Mouse (Mus musculus): ENCODE data around the gene Acin1. TPM values are rescaled to one million over a fixed set of nuclear protein-coding genes. Genes with fewer than 3 reads are reported as not detected.
"Not testable (repeated sequence)": the region's sequence is repeated elsewhere in the genome, so short reads cannot be mapped to it uniquely, and the experiment has no call there.

Gene Acin1
- polyA plus RNA-seq, 1 experiment from 2014 or later = 110 TPM

DNA sequence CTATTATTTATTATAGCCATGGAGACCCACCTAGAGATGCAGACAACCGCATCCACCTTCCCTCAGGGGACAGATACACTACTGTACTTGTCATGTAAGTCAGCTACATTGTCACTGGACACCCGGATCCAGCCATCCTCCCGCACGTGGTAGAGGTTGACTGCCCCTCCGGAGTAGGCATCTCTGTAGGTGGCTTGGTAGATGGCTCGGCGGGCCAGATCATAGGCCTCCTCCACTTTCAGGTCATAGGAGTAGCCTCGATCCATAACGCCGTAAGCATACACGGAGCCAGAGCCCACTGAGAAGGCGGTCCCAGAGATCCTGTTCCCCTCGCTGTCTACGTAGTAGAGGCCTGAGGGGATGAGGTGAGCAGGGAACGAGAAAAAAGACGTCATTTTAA is 72.6 kb downstream of the Acin1 start:
- not testable (repeated sequence) for H3K9me3 ChIP-seq; H3K27ac ChIP-seq; H3K27me3 ChIP-seq (ENCODE audit: insufficient read depth, poor library complexity, severe bottlenecking); DNase-seq (ENCODE audit: low spot score); H3K4me3 ChIP-seq
- 92% methylated on average over 15 of the region's 16 CpGs for WGBS
- Histone ChIP-seq H3K36me3 (peaks cover 48% of the 10 kb centered on the region), H3K4me1 (peaks cover 11% of the 10 kb centered on the region; the same call in 1 of the 2 replicates)

DNA sequence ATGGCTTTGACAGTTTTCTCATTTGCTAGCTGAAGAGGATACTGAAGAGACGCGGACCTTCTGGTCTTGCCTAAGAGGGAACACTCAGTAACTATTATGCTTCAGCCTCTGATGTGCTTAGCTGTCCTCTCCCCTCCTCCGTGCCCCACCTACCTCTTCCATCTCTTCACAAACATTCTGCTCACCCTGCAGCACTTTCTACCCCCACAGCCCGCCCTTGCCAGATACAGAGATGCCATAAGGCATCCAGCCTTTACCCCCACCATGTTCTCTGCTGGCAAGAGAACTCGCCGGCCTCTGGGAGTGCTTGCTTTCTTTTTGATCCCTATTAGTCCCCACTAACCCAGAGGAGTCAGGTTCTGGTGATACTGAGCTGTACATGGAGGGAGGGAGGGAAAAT is 76.1 kb downstream of the Acin1 start:
- peaks cover 39% of the 10 kb centered on the region for H3K36me3 ChIP-seq
- H3K27ac ChIP-seq = no peak overlapping the region
- peaks cover 6% of the 10 kb centered on the region for H3K4me1 ChIP-seq
- H3K9me3 ChIP-seq = no peaks in the 10 kb centered on the region
- H3K27me3 ChIP-seq (ENCODE audit: insufficient read depth, poor library complexity, severe bottlenecking) = no peaks in the 10 kb centered on the region
- DNase-seq (ENCODE audit: low spot score) = no peak
- WGBS = 75% methylated on average over 6 of the region's 6 CpGs
- H3K4me3 ChIP-seq = no peak overlapping the region

DNA sequence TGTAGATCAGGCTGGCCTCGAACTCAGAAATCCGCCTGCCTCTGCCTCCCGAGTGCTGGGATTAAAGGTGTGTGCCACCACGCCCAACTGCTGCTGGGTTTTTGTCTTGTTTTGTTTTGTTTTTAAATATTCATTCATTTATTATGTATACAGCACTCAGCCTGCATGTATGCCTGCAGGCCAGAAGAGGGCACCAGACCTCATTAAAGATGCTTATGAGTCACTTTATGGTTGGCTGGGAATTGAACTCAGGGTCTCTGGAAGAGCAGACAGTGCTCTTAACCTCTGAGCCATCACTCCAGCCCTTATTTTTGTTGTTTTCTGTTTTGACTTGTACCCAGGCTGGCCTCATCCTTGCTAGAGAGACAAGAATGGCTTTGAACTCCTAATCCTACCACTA is 76.8 kb downstream of the Acin1 start:
- Histone ChIP-seq H3K36me3 (peaks cover 32% of the 10 kb centered on the region), H3K4me3 (no peak overlapping the region), H3K9me3 (no peaks in the 10 kb centered on the region), H3K4me1 (peaks cover 9% of the 10 kb centered on the region), H3K27ac (no peak overlapping the region), H3K27me3 (ENCODE audit: insufficient read depth, poor library complexity, severe bottlenecking) (no peaks in the 10 kb centered on the region)
- DNase-seq (ENCODE audit: low spot score) = no peak
- 71% methylated on average over 4 of the region's 4 CpGs for WGBS

DNA sequence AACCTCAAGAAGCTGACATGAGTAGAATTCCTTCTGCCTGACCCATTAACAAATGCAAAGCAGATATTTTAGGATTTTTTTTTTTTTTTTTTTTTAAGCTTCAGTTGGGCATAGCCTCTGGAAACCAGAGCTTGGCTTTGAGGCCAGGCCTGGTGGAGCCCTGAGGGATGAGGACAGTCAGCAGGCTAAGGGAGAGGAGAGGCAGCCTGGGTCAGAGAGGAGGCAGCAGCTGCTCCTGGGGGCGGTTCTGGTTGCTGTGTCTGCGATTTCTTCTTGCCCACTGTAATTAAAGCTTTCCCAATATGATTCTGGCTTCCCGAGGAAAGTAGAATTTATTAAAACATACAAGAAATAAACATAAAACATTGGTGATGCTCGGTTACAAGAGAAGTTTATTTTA is 77.5 kb downstream of the Acin1 start:
- 82% methylated on average over 4 of the region's 4 CpGs for WGBS
- Histone ChIP-seq H3K27ac (no peak overlapping the region), H3K4me1 (peaks cover 9% of the 10 kb centered on the region)

DNA sequence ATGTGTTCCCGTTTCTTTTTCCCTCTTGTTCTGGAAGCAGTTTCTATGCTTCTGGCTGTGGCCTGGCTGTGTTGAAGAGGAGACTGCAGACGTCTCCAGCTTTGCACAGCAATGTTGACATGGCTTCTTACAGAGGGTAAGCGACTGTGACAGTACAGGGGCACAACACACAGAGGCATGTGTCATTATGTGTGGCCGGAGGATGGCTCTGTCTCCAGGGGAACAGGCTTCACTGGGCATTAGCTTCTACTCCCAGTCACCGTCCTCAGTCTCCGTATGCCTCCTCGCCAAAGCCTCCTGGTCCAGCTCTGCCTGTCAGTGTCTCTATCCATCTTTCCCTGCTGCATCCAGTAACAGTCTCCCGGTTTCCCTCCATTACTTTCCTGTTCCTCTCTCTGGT is 79.5 kb downstream of the Acin1 start:
- Histone ChIP-seq H3K36me3 (peaks cover 10% of the 10 kb centered on the region), H3K9me3 (no peaks in the 10 kb centered on the region), H3K4me1 (peaks cover 18% of the 10 kb centered on the region), H3K4me3 (no peak overlapping the region), H3K27ac (no peak overlapping the region), H3K27me3 (ENCODE audit: insufficient read depth, poor library complexity, severe bottlenecking) (no peaks in the 10 kb centered on the region)
- WGBS = 62% methylated on average over 8 of the region's 8 CpGs
- DNase-seq (ENCODE audit: low spot score) = no peak

More for the DNA sequence above, 77.5 kb downstream of the Acin1 start:
- Histone ChIP-seq H3K36me3 (peaks cover 25% of the 10 kb centered on the region), H3K4me3 (no peak overlapping the region), H3K9me3 (no peaks in the 10 kb centered on the region), H3K27me3 (ENCODE audit: insufficient read depth, poor library complexity, severe bottlenecking) (no peaks in the 10 kb centered on the region)
- DNase-seq (ENCODE audit: low spot score) = no peak

DNA sequence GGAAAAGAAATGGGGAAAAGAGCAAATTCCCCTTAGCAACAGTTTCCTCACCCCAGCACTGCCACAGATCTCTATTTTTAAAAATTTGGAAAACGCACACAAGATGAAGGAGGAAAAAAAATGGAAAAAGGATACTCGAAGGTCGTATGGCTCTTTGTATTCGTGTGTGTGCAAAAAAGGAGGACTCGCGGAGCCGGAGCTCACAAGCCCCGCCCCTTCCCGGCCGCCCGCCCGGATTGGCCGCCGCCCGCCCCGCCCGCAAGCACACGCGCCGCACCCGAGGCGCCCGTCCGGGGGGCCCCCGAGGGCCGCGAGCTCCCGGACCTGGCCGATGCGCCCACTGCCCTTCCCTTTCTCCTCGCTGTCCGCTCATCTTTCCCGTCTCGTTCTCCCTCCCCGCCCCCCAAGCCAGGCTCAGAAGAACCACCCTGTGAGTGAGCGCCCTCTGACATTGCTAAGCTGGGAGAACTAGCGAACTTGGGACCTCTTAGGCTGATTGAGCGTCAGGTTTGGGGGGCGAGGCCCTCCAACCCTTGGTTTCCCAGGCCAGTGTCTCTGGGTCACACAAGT is 80.9 kb downstream of the Acin1 start, which contains the start of gene 4931414P19Rik:
4931414P19Rik (minus strand) TSS at position 242 of the 570 bp plus-strand sequence.
- H3K27me3 ChIP-seq (ENCODE audit: insufficient read depth, poor library complexity, severe bottlenecking) = no peaks in the 10 kb centered on the region
- peak; percentile 88 for DNase-seq (ENCODE audit: low spot score)

DNA sequence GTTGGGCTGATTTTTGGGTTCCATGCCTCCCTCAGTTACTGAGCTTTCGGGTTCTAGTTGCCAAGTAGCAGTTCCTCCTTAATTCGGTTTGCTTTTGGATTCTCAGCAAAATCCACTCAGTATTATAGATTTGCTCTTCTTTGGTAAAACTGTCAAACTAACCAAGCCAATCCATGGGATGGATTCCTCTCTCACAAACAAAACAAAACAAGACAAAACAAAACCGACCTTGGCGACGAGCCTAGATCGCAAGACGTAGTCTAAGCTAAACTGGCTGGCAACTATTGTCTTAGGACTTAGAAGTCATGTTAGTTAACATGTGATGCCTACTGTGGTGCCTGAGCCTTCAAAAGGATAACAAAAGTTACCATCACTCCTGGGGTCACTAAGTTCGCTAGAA is 83.0 kb downstream of the Acin1 start:
- Histone ChIP-seq H3K4me3 (peak overlapping the region; percentile 76), H3K27ac (peak overlapping the region; percentile 98), H3K9me3 (no peaks in the 10 kb centered on the region), H3K27me3 (ENCODE audit: insufficient read depth, poor library complexity, severe bottlenecking) (no peaks in the 10 kb centered on the region), H3K4me1 (peaks cover 21% of the 10 kb centered on the region), H3K36me3 (peaks cover 4% of the 10 kb centered on the region; the same call in 1 of the 2 replicates)
- DNase-seq (ENCODE audit: low spot score) = no peak
- 81% methylated on average over 8 of the region's 8 CpGs for WGBS

More for the DNA sequence above, 80.9 kb downstream of the Acin1 start, which contains the start of gene 4931414P19Rik:
- Histone ChIP-seq H3K4me1 (peaks cover 21% of the 10 kb centered on the region), H3K4me3 (peak within 1 kb of the TSS; percentile 65), H3K27ac (peak within 1 kb of the TSS; percentile 98), H3K9me3 (no peaks in the 10 kb centered on the region), H3K36me3 (peaks cover 4% of the 10 kb centered on the region; the same call in 1 of the 2 replicates)
- 2% methylated on average over 36 of the region's 39 CpGs for WGBS

DNA sequence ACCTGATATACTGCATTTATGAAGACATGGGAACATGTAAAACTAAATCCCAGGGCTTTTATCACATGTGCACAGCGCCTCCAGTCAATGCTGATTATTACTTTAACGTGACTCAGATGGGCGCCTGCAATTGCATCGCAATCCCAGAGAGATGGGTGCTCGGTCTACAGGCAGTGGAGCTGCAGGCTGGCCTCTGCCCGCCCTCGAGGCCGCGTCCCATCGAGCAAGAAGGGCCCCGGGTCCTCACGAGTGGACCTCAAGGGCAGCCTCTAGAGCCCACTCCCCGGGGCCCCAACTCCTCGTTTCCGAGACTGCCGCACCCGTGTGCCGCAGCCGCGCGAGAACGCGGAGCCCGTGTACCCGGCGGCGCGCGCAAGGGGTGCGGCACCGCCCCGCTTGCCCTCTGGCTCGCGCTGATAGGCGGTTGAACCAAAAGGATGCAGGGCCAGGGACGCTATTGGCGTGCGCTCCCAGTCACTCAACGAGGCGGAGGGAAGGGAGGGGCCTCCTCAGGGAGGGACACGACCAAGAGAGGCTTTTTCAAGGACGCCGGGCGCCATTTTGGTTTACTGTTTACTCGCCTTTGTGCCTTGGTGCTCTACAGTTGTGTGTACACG is 83.6 kb downstream of the Acin1 start:
- Histone ChIP-seq H3K27me3 (ENCODE audit: insufficient read depth, poor library complexity, severe bottlenecking) (no peaks in the 10 kb centered on the region), H3K4me1 (peaks cover 21% of the 10 kb centered on the region), H3K9me3 (no peaks in the 10 kb centered on the region), H3K27ac (peak overlapping the region; percentile 98), H3K4me3 (peak overlapping the region; percentile 76), H3K36me3 (peaks cover 4% of the 10 kb centered on the region; the same call in 1 of the 2 replicates)
- peak; percentile 99 for DNase-seq (ENCODE audit: low spot score)
- WGBS = under 1% methylated on average over 46 of the region's 46 CpGs

DNA sequence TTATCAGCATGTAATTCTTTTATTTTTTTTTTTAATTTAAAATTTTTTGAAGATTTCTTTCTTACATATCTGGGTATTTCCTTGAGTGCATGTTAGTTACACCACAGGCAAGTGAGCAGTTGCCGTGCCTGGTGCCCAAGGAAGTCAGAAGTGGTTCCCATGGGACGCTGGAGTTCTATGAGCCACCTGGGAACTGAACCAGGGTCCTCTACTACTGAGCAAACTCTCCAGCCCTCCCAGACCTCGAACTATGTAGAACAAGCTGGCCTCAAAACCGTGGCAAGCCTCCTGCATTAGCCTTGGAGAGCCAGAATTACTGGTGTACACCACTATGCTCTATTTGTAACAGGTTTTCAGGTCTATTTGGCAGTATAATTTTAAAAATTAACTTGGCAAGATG is 84.1 kb downstream of the Acin1 start:
- Histone ChIP-seq H3K4me1 (peaks cover 21% of the 10 kb centered on the region), H3K9me3 (no peaks in the 10 kb centered on the region), H3K36me3 (peaks cover 5% of the 10 kb centered on the region; the same call in 1 of the 2 replicates), H3K27me3 (ENCODE audit: insufficient read depth, poor library complexity, severe bottlenecking) (no peaks in the 10 kb centered on the region), H3K4me3 (peak overlapping the region; percentile 76), H3K27ac (peak overlapping the region; percentile 98)
- 48% methylated on average over 4 of the region's 4 CpGs for WGBS
- DNase-seq (ENCODE audit: low spot score) = no peak

DNA sequence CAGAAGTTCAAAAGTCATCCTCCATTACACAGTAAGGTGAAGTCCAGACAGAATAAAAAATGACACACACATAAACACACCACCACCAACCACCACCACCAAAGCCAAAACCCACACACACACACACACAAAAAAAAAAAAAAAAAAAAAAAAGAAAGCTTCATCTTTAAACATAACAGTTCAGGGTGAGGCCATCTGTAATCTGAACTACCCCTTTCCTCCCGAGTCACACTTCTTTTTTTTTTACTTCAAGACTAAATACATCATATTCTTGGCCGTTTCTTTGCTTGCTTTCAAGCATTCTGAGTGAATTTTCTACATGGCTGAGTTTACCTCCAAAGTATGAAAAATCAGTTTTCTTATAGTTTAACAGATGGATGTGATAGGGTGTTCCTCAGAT is 85.1 kb downstream of the Acin1 start:
- DNase-seq (ENCODE audit: low spot score) = no peak
- H3K27ac ChIP-seq = no peak overlapping the region
- H3K4me1 ChIP-seq = peaks cover 21% of the 10 kb centered on the region
- WGBS = 60% methylated on average over 2 of the region's 2 CpGs
- no peaks in the 10 kb centered on the region for H3K27me3 ChIP-seq (ENCODE audit: insufficient read depth, poor library complexity, severe bottlenecking)
- H3K4me3 ChIP-seq = no peak overlapping the region
- no peaks in the 10 kb centered on the region for H3K9me3 ChIP-seq
- peaks cover 10% of the 10 kb centered on the region; the same call in 1 of the 2 replicates for H3K36me3 ChIP-seq

DNA sequence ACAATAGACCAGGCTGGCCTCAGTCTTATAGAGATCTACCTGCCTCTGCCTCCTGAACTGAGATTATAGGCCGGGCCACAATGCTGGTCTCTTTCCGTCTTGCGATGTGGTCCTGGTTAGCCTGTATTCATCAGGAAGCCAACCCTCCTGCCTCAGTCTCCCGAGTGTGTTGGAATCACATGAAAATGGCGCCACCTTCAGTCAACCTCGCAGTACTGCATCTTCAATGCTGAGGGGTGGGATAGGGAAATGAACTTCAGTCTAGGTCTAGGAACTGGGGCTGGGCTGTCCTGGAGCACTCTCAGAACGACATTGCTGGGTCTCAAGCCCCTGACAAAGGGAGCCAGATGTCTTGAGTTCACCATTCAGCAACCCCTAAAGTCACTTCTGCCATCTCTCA is 89.6 kb downstream of the Acin1 start:
- Histone ChIP-seq H3K36me3 (peaks cover 26% of the 10 kb centered on the region; the same call in 1 of the 2 replicates), H3K27me3 (ENCODE audit: insufficient read depth, poor library complexity, severe bottlenecking) (no peaks in the 10 kb centered on the region), H3K4me1 (peaks cover 35% of the 10 kb centered on the region), H3K4me3 (no peak overlapping the region), H3K27ac (no peak overlapping the region), H3K9me3 (no peaks in the 10 kb centered on the region)
- no peak for DNase-seq (ENCODE audit: low spot score)
- 79% methylated on average over 7 of the region's 7 CpGs for WGBS

DNA sequence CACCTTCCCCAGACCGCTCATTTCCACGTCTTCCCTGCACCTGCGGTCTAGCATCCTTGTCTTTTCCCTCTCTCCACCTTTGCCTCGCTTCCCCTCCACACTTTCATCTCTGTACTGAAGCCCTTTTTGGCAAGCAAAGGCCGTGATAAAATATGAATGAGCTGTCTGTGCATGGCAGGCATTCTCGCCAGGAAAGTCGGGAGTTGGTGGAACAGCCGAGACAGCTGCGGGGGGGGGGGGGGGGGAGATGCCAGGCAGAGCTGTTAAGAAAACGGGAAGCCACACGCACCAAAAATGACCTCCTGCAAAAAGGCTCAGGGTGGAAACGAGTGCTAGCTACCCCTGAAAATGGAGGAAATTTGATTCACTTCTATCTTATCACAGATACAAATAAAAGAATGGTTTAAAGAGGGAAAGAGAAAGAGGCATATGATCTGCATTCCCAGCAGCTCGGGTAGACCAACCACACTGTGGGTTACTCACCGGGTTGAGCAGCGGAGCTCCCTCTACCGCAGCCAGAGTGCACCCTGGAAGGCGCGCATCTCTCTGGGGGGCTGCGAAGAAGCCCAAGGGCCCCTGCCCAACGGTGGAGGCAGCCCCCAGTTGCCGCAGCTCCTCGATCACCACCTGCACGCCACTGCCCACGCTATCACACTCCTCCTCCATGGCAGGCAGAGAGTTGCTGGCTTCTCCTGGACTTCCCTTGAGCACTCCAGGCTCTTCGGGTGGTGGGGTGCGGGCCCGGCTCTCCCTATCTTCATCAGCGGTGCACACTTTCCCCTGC is 91.9 kb downstream of the Acin1 start:
- H3K9me3 ChIP-seq = no peaks in the 10 kb centered on the region
- peak overlapping the region; percentile 79 for H3K27ac ChIP-seq
- DNase-seq (ENCODE audit: low spot score) = no peak
- H3K4me1 ChIP-seq = peaks cover 35% of the 10 kb centered on the region
- H3K27me3 ChIP-seq (ENCODE audit: insufficient read depth, poor library complexity, severe bottlenecking) = no peaks in the 10 kb centered on the region
- H3K4me3 ChIP-seq = peak overlapping the region; percentile 32
- peaks cover 26% of the 10 kb centered on the region; the same call in 1 of the 2 replicates for H3K36me3 ChIP-seq
- WGBS = 53% methylated on average over 28 of the region's 28 CpGs

DNA sequence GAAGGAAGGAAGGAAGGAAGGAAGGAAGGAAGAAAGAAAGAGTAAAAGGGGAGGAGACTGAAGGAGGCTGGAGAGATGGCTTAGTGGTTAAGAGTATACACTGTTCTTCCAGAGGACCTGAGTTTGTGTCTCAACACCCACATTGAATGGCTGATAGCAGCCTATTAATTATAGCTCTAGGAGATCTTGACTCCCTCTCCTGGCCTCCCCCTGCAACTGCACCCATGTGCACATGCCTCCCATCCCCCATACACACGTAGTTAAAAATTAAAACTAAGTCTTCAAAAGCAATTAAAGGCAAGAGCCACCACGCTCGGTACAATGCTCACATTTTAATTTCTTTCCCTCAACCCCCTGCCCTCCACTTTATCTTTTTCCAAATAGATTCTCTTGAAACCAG is 92.7 kb downstream of the Acin1 start:
- H3K27me3 ChIP-seq (ENCODE audit: insufficient read depth, poor library complexity, severe bottlenecking) = no peaks in the 10 kb centered on the region
- H3K36me3 ChIP-seq = peaks cover 24% of the 10 kb centered on the region; the same call in 1 of the 2 replicates
- 85% methylated on average over 3 of the region's 3 CpGs for WGBS

More for the DNA sequence above, 92.7 kb downstream of the Acin1 start:
- Histone ChIP-seq H3K4me1 (peaks cover 35% of the 10 kb centered on the region), H3K9me3 (no peaks in the 10 kb centered on the region), H3K4me3 (no peak overlapping the region), H3K27ac (no peak overlapping the region)
- no peak for DNase-seq (ENCODE audit: low spot score)
